Mouse (Mus musculus): ENCODE data around the gene Nprl3.
"Not testable (repeated sequence)": the region's sequence is repeated elsewhere in the genome, so short reads cannot be mapped to it uniquely, and the experiment has no call there.

Gene Nprl3

GRCm38 (mm10) chr11:32223297-32223967, 44.1 kb downstream of the Nprl3 start:
- DNase-seq: no peak

- DNase-seq: no peak
These were observed 44.8 kb downstream of the Nprl3 start for GRCm38 (mm10) chr11:32222570-32223194.

GRCm38 (mm10) chr11:32221951-32222409, 45.5 kb downstream of the Nprl3 start, which contains the start of gene Rhbdf1:
Gene Rhbdf1 (minus strand): TSS chr11:32222300.
- DNase-seq: peak; percentile 53

- DNase-seq: peak; percentile 46
These were observed 46.1 kb downstream of the Nprl3 start for GRCm38 (mm10) chr11:32221225-32221950.

- DNase-seq: no peak
These were observed 46.8 kb downstream of the Nprl3 start for GRCm38 (mm10) chr11:32220607-32221224.

- no peak for DNase-seq
These were observed 48.2 kb downstream of the Nprl3 start for GRCm38 (mm10) chr11:32219287-32219686.

- no peak for DNase-seq
These were observed 48.9 kb downstream of the Nprl3 start for GRCm38 (mm10) chr11:32218501-32219050.

GRCm38 (mm10) chr11:32216851-32217250, 50.7 kb downstream of the Nprl3 start:
- peak; percentile 79 for DNase-seq

- no peak for DNase-seq
These were observed 51.9 kb downstream of the Nprl3 start for GRCm38 (mm10) chr11:32215372-32216162.

GRCm38 (mm10) chr11:32210623-32211022, 56.9 kb downstream of the Nprl3 start:
- no peak for DNase-seq

GRCm38 (mm10) chr11:32205058-32205873, 62.2 kb downstream of the Nprl3 start, which contains the start of gene Snrnp25:
Gene Snrnp25 (plus strand): TSS chr11:32205415.
- peak; percentile 94 for DNase-seq

GRCm38 (mm10) chr11:32201922-32202685, 65.4 kb downstream of the Nprl3 start:
- DNase-seq: no peak

- DNase-seq: not testable (repeated sequence)
These were observed 66.5 kb downstream of the Nprl3 start for GRCm38 (mm10) chr11:32200992-32201391.

GRCm38 (mm10) chr11:32200075-32200601, 67.4 kb downstream of the Nprl3 start, which contains the start of gene Il9r:
Gene Il9r (minus strand): TSS chr11:32200279.
- DNase-seq: no peak

- no peak for DNase-seq
These were observed 68.3 kb downstream of the Nprl3 start for GRCm38 (mm10) chr11:32199230-32199629.

GRCm38 (mm10) chr11:32198256-32198955, 69.1 kb downstream of the Nprl3 start:
- no peak for DNase-seq

GRCm38 (mm10) chr11:32197766-32198165, 69.7 kb downstream of the Nprl3 start:
- no peak for DNase-seq

GRCm38 (mm10) chr11:32196727-32197126, 70.8 kb downstream of the Nprl3 start:
- no peak for DNase-seq

GRCm38 (mm10) chr11:32195867-32196540, 71.5 kb downstream of the Nprl3 start:
- no peak for DNase-seq
